Mouse (Mus musculus) Patski (cell line): ENCODE data around the gene Cap2. TPM values are rescaled to one million over a fixed set of nuclear protein-coding genes. Genes with fewer than 3 reads are reported as not detected.

Source experiments
- ATAC-seq: fragments of 100-300 bp; one replicate; pipeline ENCODE4 v1.8.0; 2021
- CTCF ChIA-PET: fragments of 350-600 bp; sonication (Branson Sonifier 250); formaldehyde crosslinking; loops from one replicate; lab custom pipeline; 2022; ENCODE audit warnings: inconsistent platforms; lab: Charles Lee
- POLR2A ChIA-PET: fragments of 350-600 bp; sonication (Branson Sonifier 250); formaldehyde crosslinking; loops from one replicate; lab custom pipeline; 2022; ENCODE audit warnings: antibody characterized with exemption, inconsistent platforms; lab: Charles Lee
- DNase-seq: peaks from one replicate; pipeline ENCODE4 v3.0.0-alpha.2; 2011; ENCODE audit warnings: low read depth, low spot score
- H3K27me3 ChIP-seq: fragments of 371-371 bp; one replicate; pipeline ENCODE4 v1.5.1; 2021
- CTCF ChIP-seq: fragments of 100-300 bp; IDR thresholded peaks from one replicate; pipeline ENCODE4 v1.5.1; 2021
- in situ Hi-C: fragments of 300-500 bp; cut with MboI; formaldehyde crosslinking; loops from 3 replicates; pipeline ENCODE4 v1.11.1; 2018; ENCODE audit warnings: low pct_unique_long_range_greater_than_20kb, mixed read lengths
- polyA plus RNA-seq: library from polyadenylated mRNA; unstranded; gene quantifications from one replicate; pipeline ENCODE4 v1.2.3, GENCODE M21; 2021

Gene Cap2
- polyA plus RNA-seq, 1 experiment from 2014 or later: not detected

GRCm38 (mm10) chr13:46554736-46555135 is 53.1 kb downstream of the Cap2 start:
- no peaks in the 10 kb centered on the region for H3K27me3 ChIP-seq
- DNase-seq: no peak
- ChIA-PET POLR2A (interaction anchor here (1.4 kb wide), 1 partner anchor 13 kb away, joined by 3 read pairs; no protein-coding TSS in a partner anchor), CTCF (no interaction called here)
- no peak for TF ChIP-seq CTCF
- no peak for ATAC-seq
- in situ Hi-C loops: no loop called here

GRCm38 (mm10) chr13:46565913-46566312 is 64.3 kb downstream of the Cap2 start:
- CTCF ChIA-PET: no interaction called here
- no peak for DNase-seq
- ATAC-seq: no peak
- peaks cover 4% of the 10 kb centered on the region for H3K27me3 ChIP-seq
- TF ChIP-seq CTCF: no peak
- POLR2A ChIA-PET: no interaction called here
- in situ Hi-C loops: no loop called here

- in situ Hi-C loops: no loop called here
- peaks cover 4% of the 10 kb centered on the region for H3K27me3 ChIP-seq
- DNase-seq (no peak), ATAC-seq (no peak)
- ChIA-PET CTCF (interaction anchor here (1.2 kb wide), 1 partner anchor 8 kb away, joined by 3 read pairs; no protein-coding TSS in a partner anchor), POLR2A (interaction anchor here (0.6 kb wide), 1 partner anchor 8 kb away, joined by 6 read pairs; no protein-coding TSS in a partner anchor)
- TF ChIP-seq CTCF: no peak
These were observed 67.8 kb downstream of the Cap2 start for GRCm38 (mm10) chr13:46569469-46569868.

GRCm38 (mm10) chr13:46571141-46571592 is 69.5 kb downstream of the Cap2 start:
- CTCF ChIA-PET: interaction anchor here (1.5 kb wide), 1 partner anchor 35 kb away, joined by 3 read pairs; no protein-coding TSS in a partner anchor
- no peak for TF ChIP-seq CTCF

GRCm38 (mm10) chr13:46571961-46572647 is 70.5 kb downstream of the Cap2 start:
- H3K27me3 ChIP-seq: peaks cover 4% of the 10 kb centered on the region
- no peak for TF ChIP-seq CTCF
- no peak for DNase-seq
- CTCF ChIA-PET: interaction anchor here (1.5 kb wide), 1 partner anchor 35 kb away, joined by 3 read pairs; no protein-coding TSS in a partner anchor
- no peak for ATAC-seq
- in situ Hi-C loops: no loop called here
- POLR2A ChIA-PET: interaction anchor here (0.6 kb wide), 2 partner anchors 22 to 140 kb away, joined by 3 read pairs; no protein-coding TSS in a partner anchor

More at GRCm38 (mm10) chr13:46571141-46571592, 69.5 kb downstream of the Cap2 start:
- DNase-seq: no peak
- no peak for ATAC-seq
- POLR2A ChIA-PET: interaction anchor here (0.6 kb wide), 1 partner anchor 21 kb away, joined by 3 read pairs; no protein-coding TSS in a partner anchor
- H3K27me3 ChIP-seq: peaks cover 4% of the 10 kb centered on the region
- in situ Hi-C loops: no loop called here

GRCm38 (mm10) chr13:46572648-46573163 is 71.1 kb downstream of the Cap2 start:
- ATAC-seq (no peak), DNase-seq (no peak)
- peaks cover 4% of the 10 kb centered on the region for H3K27me3 ChIP-seq
- in situ Hi-C loops: no loop called here
- TF ChIP-seq CTCF: no peak
- POLR2A ChIA-PET: interaction anchor here (0.6 kb wide), 1 partner anchor 140 kb away, joined by 3 read pairs; no protein-coding TSS in a partner anchor
- CTCF ChIA-PET: interaction anchor here (1.5 kb wide), 1 partner anchor 34 kb away, joined by 3 read pairs; no protein-coding TSS in a partner anchor

- in situ Hi-C loops: no loop called here
- H3K27me3 ChIP-seq: no peaks in the 10 kb centered on the region
- ChIA-PET POLR2A (no interaction called here), CTCF (interaction anchor here (1.0 to 1.5 kb wide), 2 partner anchors 9 to 10 kb away, joined by 3 read pairs; no protein-coding TSS in a partner anchor)
- DNase-seq (no peak), ATAC-seq (no peak)
- no peak for TF ChIP-seq CTCF
These were observed 72.6 kb downstream of the Cap2 start for GRCm38 (mm10) chr13:46574201-46574600.

GRCm38 (mm10) chr13:46574707-46575106 is 73.1 kb downstream of the Cap2 start:
- in situ Hi-C loops: no loop called here
- no peak for TF ChIP-seq CTCF
- H3K27me3 ChIP-seq: no peaks in the 10 kb centered on the region
- DNase-seq: no peak
- ChIA-PET POLR2A (no interaction called here), CTCF (interaction anchor here (1.0 to 1.5 kb wide), 2 partner anchors 8 to 10 kb away, joined by 3 read pairs; no protein-coding TSS in a partner anchor)
- no peak for ATAC-seq

- in situ Hi-C loops: no loop called here
- DNase-seq: no peak
These were observed 83.2 kb downstream of the Cap2 start for GRCm38 (mm10) chr13:46584860-46585259.

GRCm38 (mm10) chr13:46587717-46588289 is 86.2 kb downstream of the Cap2 start:
- CTCF ChIA-PET: no interaction called here
- ATAC-seq (no peak), DNase-seq (no peak)
- no peaks in the 10 kb centered on the region for H3K27me3 ChIP-seq
- in situ Hi-C loops: no loop called here
- no peak for TF ChIP-seq CTCF
- POLR2A ChIA-PET: interaction anchor here (0.7 kb wide), 1 partner anchor 272 kb away, joined by 4 read pairs; no protein-coding TSS in a partner anchor

More at GRCm38 (mm10) chr13:46584860-46585259, 83.2 kb downstream of the Cap2 start:
- no peak for ATAC-seq
- no peaks in the 10 kb centered on the region for H3K27me3 ChIP-seq
- TF ChIP-seq CTCF: no peak
- ChIA-PET POLR2A (no interaction called here), CTCF (interaction anchor here (0.8 kb wide), 1 partner anchor 10 kb away, joined by 3 read pairs; no protein-coding TSS in a partner anchor)
